Mouse (Mus musculus) embryonic facial prominence, embryonic 10.5 days (tissue): ENCODE results near the gene Mylk2. TPM values are rescaled to one million over a fixed set of nuclear protein-coding genes. Genes with fewer than 3 reads are reported as not detected.

ENCODE experiments used
- DNase-seq: peaks from one replicate; pipeline ENCODE4 v3.0.0-alpha.2; 2017; ENCODE audit warnings: low spot score
- H3K27ac ChIP-seq: fragments of 300-500 bp; sonication (generic); replicated peaks from 2 replicates; pipeline ENCODE4 v1.5.1; 2016; ENCODE audit warnings: mild to moderate bottlenecking
- H3K27me3 ChIP-seq: fragments of 300-500 bp; sonication (generic); replicated peaks from 2 replicates; pipeline ENCODE4 v1.6.1; 2016; ENCODE audit warnings: low read depth, mild to moderate bottlenecking; ENCODE audit not compliant: poor library complexity, severe bottlenecking
- H3K36me3 ChIP-seq: fragments of 300-500 bp; sonication (generic); replicated peaks from 2 replicates; pipeline ENCODE4 v1.6.1; 2016; ENCODE audit warnings: mild to moderate bottlenecking, moderate library complexity
- H3K4me1 ChIP-seq: fragments of 300-500 bp; sonication (generic); 2 replicates; pipeline ENCODE4 v1.6.1; 2016
- H3K4me3 ChIP-seq: fragments of 300-500 bp; sonication (generic); 2 replicates; pipeline ENCODE4 v1.5.1; 2016; ENCODE audit warnings: mild to moderate bottlenecking, moderate library complexity
- H3K9me3 ChIP-seq: fragments of 300-500 bp; sonication (generic); 2 replicates; pipeline ENCODE4 v1.6.1; 2016; ENCODE audit warnings: mild to moderate bottlenecking
- WGBS: fragments of 180-500 bp; shearing (Covaris S2); methylation state at CpG from one replicate; pipeline ENCODE4 v1.1.7; 2016; 5-methylcytosine and 5-hydroxymethylcytosine counted together
- polyA plus RNA-seq: library from polyadenylated mRNA; unstranded; fragments of >200 nt; fragmentation: Nextera tagmentation; extraction: Ambion mirVana; gene quantifications from 2 replicates; pipeline ENCODE4 v1.2.1, GENCODE M21; 2016

The Mylk2 gene
- 0.05 TPM in 1 of 2 replicates, not detected in the other for polyA plus RNA-seq

GRCm38 (mm10) chr2:152911031-152911430 is at the start of gene Mylk2:
TSS of gene Mylk2 (plus strand) at chr2:152911352.
- WGBS = 27% methylated on average over 12 of the region's 12 CpGs
- H3K4me3 ChIP-seq = no peak within 1 kb of the TSS
- H3K4me1 ChIP-seq = peaks cover 51% of the 10 kb centered on the region

GRCm38 (mm10) chr2:152861891-152862290 is 49.3 kb upstream of the Mylk2 start:
- Histone ChIP-seq H3K36me3 (peaks cover 100% of the 10 kb centered on the region), H3K4me3 (no peak overlapping the region), H3K9me3 (no peaks in the 10 kb centered on the region), H3K27me3 (no peaks in the 10 kb centered on the region), H3K4me1 (peaks cover 8% of the 10 kb centered on the region; the same call in 1 of the 2 replicates), H3K27ac (no peak overlapping the region)
- 96% methylated on average over 1 of the region's 1 CpGs for WGBS
- no peak for DNase-seq

More at GRCm38 (mm10) chr2:152911031-152911430, at the start of gene Mylk2:
- H3K27ac ChIP-seq = no peak within 1 kb of the TSS
- no peaks in the 10 kb centered on the region for H3K36me3 ChIP-seq
- H3K9me3 ChIP-seq = no peaks in the 10 kb centered on the region
- DNase-seq = no peak
- H3K27me3 ChIP-seq = peaks cover 59% of the 10 kb centered on the region

GRCm38 (mm10) chr2:152862638-152863037 is 48.5 kb upstream of the Mylk2 start:
- H3K36me3 ChIP-seq = peaks cover 100% of the 10 kb centered on the region
- no peak for DNase-seq
- 75% methylated on average over 3 of the region's 3 CpGs for WGBS
- H3K4me1 ChIP-seq = peaks cover 8% of the 10 kb centered on the region; the same call in 1 of the 2 replicates
- no peak overlapping the region for H3K27ac ChIP-seq
- no peaks in the 10 kb centered on the region for H3K27me3 ChIP-seq
- H3K4me3 ChIP-seq = no peak overlapping the region
- no peaks in the 10 kb centered on the region for H3K9me3 ChIP-seq

- 95% methylated on average over 6 of the region's 6 CpGs for WGBS
- H3K36me3 ChIP-seq = peaks cover 100% of the 10 kb centered on the region
Measured at GRCm38 (mm10) chr2:152863346-152863745, 47.8 kb upstream of the Mylk2 start.

GRCm38 (mm10) chr2:152878239-152878638 is 32.9 kb upstream of the Mylk2 start:
- no peaks in the 10 kb centered on the region for H3K9me3 ChIP-seq
- DNase-seq = no peak
- WGBS = 79% methylated on average over 3 of the region's 3 CpGs
- no peak overlapping the region for H3K27ac ChIP-seq
- H3K4me3 ChIP-seq = no peak overlapping the region
- H3K27me3 ChIP-seq = no peaks in the 10 kb centered on the region
- peaks cover 4% of the 10 kb centered on the region; the same call in 1 of the 2 replicates for H3K4me1 ChIP-seq
- H3K36me3 ChIP-seq = peaks cover 99% of the 10 kb centered on the region

More at GRCm38 (mm10) chr2:152863346-152863745, 47.8 kb upstream of the Mylk2 start:
- Histone ChIP-seq H3K4me3 (no peak overlapping the region), H3K4me1 (peaks cover 8% of the 10 kb centered on the region; the same call in 1 of the 2 replicates), H3K9me3 (no peaks in the 10 kb centered on the region), H3K27me3 (no peaks in the 10 kb centered on the region), H3K27ac (no peak overlapping the region)
- DNase-seq = no peak

GRCm38 (mm10) chr2:152880898-152881297 is 30.3 kb upstream of the Mylk2 start:
- Histone ChIP-seq H3K27ac (no peak overlapping the region), H3K36me3 (peaks cover 98% of the 10 kb centered on the region), H3K9me3 (no peaks in the 10 kb centered on the region), H3K4me3 (no peak overlapping the region), H3K4me1 (peaks cover 4% of the 10 kb centered on the region; the same call in 1 of the 2 replicates), H3K27me3 (no peaks in the 10 kb centered on the region)
- WGBS = 93% methylated on average over 13 of the region's 13 CpGs
- DNase-seq = no peak

GRCm38 (mm10) chr2:152884101-152884645 is 27.0 kb upstream of the Mylk2 start:
- 96% methylated on average over 6 of the region's 6 CpGs for WGBS

GRCm38 (mm10) chr2:152887230-152887629 is 23.9 kb upstream of the Mylk2 start:
- no peak overlapping the region for H3K27ac ChIP-seq
- no peaks in the 10 kb centered on the region for H3K9me3 ChIP-seq
- H3K4me1 ChIP-seq = no peaks in the 10 kb centered on the region
- WGBS = 88% methylated on average over 3 of the region's 3 CpGs
- H3K4me3 ChIP-seq = no peak overlapping the region
- no peaks in the 10 kb centered on the region for H3K27me3 ChIP-seq
- DNase-seq = no peak
- H3K36me3 ChIP-seq = peaks cover 96% of the 10 kb centered on the region

More at GRCm38 (mm10) chr2:152884101-152884645, 27.0 kb upstream of the Mylk2 start:
- Histone ChIP-seq H3K9me3 (no peaks in the 10 kb centered on the region), H3K4me3 (no peak overlapping the region), H3K36me3 (peaks cover 98% of the 10 kb centered on the region), H3K27me3 (no peaks in the 10 kb centered on the region), H3K27ac (no peak overlapping the region), H3K4me1 (no peaks in the 10 kb centered on the region)
- no peak for DNase-seq

GRCm38 (mm10) chr2:152888774-152889173 is 22.4 kb upstream of the Mylk2 start:
- Histone ChIP-seq H3K9me3 (no peaks in the 10 kb centered on the region), H3K27ac (no peak overlapping the region), H3K4me3 (no peak overlapping the region), H3K36me3 (peaks cover 96% of the 10 kb centered on the region), H3K4me1 (no peaks in the 10 kb centered on the region), H3K27me3 (no peaks in the 10 kb centered on the region)
- 91% methylated on average over 5 of the region's 5 CpGs for WGBS
- DNase-seq = no peak

- no peak overlapping the region for H3K27ac ChIP-seq
- no peaks in the 10 kb centered on the region for H3K27me3 ChIP-seq
- 92% methylated on average over 9 of the region's 9 CpGs for WGBS
- H3K9me3 ChIP-seq = no peaks in the 10 kb centered on the region
- peaks cover 83% of the 10 kb centered on the region for H3K36me3 ChIP-seq
- H3K4me3 ChIP-seq = no peak overlapping the region
- H3K4me1 ChIP-seq = peaks cover 5% of the 10 kb centered on the region; the same call in 1 of the 2 replicates
- DNase-seq = no peak
Measured at GRCm38 (mm10) chr2:152895834-152896233, 15.3 kb upstream of the Mylk2 start.

GRCm38 (mm10) chr2:152896926-152897325 is 14.2 kb upstream of the Mylk2 start:
- no peaks in the 10 kb centered on the region for H3K9me3 ChIP-seq
- no peak overlapping the region for H3K27ac ChIP-seq
- no peaks in the 10 kb centered on the region for H3K27me3 ChIP-seq
- 89% methylated on average over 3 of the region's 3 CpGs for WGBS
- peaks cover 72% of the 10 kb centered on the region for H3K36me3 ChIP-seq
- DNase-seq = no peak
- peaks cover 13% of the 10 kb centered on the region for H3K4me1 ChIP-seq
- no peak overlapping the region for H3K4me3 ChIP-seq

- H3K9me3 ChIP-seq = no peaks in the 10 kb centered on the region
- no peak for DNase-seq
- no peak overlapping the region for H3K4me3 ChIP-seq
- H3K27me3 ChIP-seq = no peaks in the 10 kb centered on the region
- peaks cover 33% of the 10 kb centered on the region for H3K4me1 ChIP-seq
- no peak overlapping the region for H3K27ac ChIP-seq
- peaks cover 52% of the 10 kb centered on the region for H3K36me3 ChIP-seq
- 71% methylated on average over 6 of the region's 6 CpGs for WGBS
Measured at GRCm38 (mm10) chr2:152899011-152899410, 12.1 kb upstream of the Mylk2 start.

GRCm38 (mm10) chr2:152901296-152901695 is 9.9 kb upstream of the Mylk2 start:
- no peak overlapping the region for H3K27ac ChIP-seq

More at GRCm38 (mm10) chr2:152901296-152901695, 9.9 kb upstream of the Mylk2 start:
- Histone ChIP-seq H3K4me3 (no peak overlapping the region), H3K27me3 (no peaks in the 10 kb centered on the region), H3K9me3 (no peaks in the 10 kb centered on the region), H3K36me3 (peaks cover 29% of the 10 kb centered on the region), H3K4me1 (peaks cover 56% of the 10 kb centered on the region)
- no peak for DNase-seq
- WGBS = 93% methylated on average over 15 of the region's 15 CpGs
